Mouse (Mus musculus) gastrocnemius, postnatal 4 days (tissue): ENCODE data around the gene Zfp12. TPM values are rescaled to one million over a fixed set of nuclear protein-coding genes. Genes with fewer than 3 reads are reported as not detected.
A peak's percentile ranks its signal among the peaks of the same experiment; 100 is the strongest.

Source experiments
- DNase-seq, 2 experiments: peaks; one replicate each; pipeline ENCODE4 v3.0.0; 2021 to 2022; ENCODE audit warnings: low spot score in 2 of 2, mixed read lengths in 2 of 2
- total RNA-seq, 2 experiments: library from RNA; stranded (reverse); gene quantifications; 2 replicates each; pipeline ENCODE4 v1.2.3; 2021

Zfp12 gene
- total RNA-seq, 2 experiments from 2014 or later, result 14.0 to 15.9 TPM

DNA sequence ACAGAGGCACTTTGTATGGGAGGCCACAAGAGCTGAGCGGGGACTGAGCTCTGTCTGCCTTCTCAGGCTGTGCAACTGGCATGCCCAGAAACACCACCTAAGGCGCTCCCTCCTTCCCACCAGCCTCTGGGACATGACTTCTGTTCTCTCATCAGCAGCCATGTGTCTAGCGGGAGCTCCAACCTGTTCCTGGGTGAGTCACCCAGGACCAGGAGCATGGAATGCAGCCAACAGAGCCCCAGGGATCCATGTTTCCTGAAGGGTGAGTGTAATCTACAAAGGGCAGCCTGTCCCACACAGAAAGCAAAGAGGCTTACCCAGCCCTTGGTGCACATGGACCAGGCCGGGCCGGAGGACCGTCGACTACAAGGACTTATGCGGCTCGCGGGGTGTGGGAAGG is 29.7 kb downstream of the Zfp12 start:
- DNase-seq, result no peak

GRCm38 (mm10) chr5:143265409-143265808 is 30.4 kb downstream of the Zfp12 start:
- DNase-seq, result no peak

- no peak for DNase-seq
These were observed 31.8 kb downstream of the Zfp12 start for GRCm38 (mm10) chr5:143266794-143267193.

DNA sequence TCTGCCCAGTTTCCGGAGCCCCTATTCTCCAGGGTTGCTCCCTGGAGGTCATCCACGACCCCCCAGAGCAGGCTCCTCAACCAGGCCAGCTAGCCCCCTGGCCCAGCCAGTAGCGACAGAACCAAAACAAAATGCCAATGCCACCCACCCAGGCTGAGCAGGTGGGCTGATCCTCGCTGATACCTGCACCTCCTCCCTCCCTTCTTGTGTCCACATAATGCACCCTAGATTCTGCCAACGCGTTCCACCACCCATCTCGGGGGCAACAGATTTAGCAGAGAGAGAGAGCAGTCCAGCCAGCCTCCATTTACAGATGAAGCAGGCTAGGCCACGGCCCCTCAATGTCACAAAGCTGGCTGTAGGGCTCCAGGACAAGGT is 34.0 kb downstream of the Zfp12 start:
- no peak for DNase-seq

DNA sequence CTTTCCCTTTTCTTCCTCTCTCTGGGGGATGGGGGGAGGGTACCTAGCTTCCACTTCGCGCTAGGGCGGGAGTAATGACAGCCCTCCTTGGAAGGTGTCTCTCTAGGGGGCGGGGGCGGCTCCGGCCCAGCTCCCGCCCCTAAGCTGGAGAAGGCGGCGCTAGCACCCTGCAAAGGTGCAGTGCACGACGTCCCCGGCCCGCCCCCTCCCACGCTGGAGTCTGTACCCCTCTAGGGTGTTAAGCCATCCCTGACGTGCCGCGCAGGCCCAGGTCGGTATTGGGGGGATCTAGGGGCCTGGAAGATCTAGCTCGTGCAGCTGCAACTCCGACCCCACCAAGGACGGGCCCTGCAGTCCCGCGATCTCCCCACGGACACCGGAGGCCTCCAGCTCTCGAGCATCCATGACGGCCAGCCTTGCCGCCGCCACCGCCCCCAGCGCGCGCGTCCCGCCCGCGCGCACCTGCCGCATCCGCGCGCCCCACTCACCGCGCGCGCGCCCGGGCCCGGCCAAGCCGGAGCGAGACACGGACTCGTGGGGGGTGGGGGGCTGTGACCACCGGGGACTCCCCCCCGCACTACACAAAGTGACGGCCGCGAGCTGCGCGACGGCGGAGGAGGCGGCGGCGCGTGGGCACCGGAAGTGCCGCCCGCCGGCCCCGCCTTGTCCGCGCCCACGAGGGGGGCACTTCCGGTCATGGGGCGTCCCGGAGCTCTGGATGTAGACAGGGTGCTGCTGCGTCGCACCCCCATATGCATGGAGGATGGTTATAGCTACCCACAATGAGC is 34.6 kb downstream of the Zfp12 start, which contains the start of gene Zfp316:
Zfp316 (minus strand) TSS at position 660 of the 788 bp plus-strand sequence.
- DNase-seq, result peak; percentile 59 to 75

GRCm38 (mm10) chr5:143270151-143270519 is 35.2 kb downstream of the Zfp12 start:
- no peak for DNase-seq

DNA sequence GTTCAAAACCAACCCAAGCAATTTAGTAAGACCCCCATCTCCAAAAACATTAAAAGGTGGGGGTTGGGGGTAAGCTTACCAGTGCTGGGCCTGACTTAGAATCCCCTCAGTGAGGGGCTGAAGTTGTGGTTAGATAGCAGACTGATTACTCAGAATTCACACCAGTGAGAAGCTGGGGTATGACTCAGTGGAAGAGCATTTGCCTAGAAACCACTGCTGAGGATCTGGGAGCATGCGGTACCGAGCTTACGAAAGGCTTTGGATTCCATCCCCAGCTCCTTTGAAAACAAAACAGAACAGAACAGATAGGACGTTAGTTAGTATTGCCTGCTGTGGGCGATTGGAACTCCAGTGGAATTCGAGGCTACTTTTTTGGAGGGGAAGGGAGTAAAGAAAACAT is 36.7 kb downstream of the Zfp12 start:
- no peak for DNase-seq

DNA sequence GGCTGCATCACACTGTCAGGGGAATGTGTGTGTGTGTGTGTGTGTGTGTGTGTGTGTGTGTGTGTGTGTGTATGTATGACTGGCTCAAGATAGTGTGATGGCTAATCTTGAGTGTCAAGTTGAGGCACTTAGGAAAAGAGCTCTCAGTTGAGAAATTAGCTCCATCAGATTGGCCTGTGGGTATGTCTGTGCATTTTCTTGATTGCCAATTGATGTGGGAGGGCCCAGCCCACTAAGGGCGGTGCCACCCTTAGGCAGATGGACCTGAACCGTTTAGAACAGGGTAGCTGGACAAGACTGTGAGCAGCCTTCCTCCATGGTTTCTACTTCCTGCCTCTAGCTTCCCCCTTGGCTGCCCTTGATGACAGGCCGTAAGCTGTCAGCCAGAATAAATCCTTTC is 37.1 kb downstream of the Zfp12 start:
- no peak for DNase-seq

GRCm38 (mm10) chr5:143272540-143273330 is 37.8 kb downstream of the Zfp12 start:
- DNase-seq, result no peak

DNA sequence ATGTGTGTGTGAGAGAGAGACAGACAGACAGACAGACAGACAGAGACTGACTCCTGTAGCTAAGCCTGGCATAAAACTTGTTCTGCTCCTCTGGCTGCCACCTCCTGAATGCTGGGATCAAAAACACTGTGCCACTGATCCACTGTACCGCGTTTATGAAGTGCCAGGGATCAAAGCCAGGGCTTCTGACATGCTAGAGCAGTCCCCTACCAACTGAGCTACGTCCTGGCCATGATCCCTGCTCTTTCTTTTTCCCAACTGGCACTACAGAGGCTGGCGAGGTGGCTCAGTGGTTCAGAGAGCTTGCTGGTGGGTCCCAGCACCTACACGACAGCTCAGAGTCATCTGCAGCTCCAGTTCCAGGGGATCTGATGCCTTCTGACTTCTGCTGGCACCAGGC is 40.8 kb downstream of the Zfp12 start:
- no peak for DNase-seq

- no peak for DNase-seq
These were observed 44.3 kb downstream of the Zfp12 start for GRCm38 (mm10) chr5:143279247-143279646.

GRCm38 (mm10) chr5:143284762-143285161 is 49.8 kb downstream of the Zfp12 start:
- no peak for DNase-seq

- no peak for DNase-seq
These were observed 52.9 kb downstream of the Zfp12 start for GRCm38 (mm10) chr5:143287774-143288328.

DNA sequence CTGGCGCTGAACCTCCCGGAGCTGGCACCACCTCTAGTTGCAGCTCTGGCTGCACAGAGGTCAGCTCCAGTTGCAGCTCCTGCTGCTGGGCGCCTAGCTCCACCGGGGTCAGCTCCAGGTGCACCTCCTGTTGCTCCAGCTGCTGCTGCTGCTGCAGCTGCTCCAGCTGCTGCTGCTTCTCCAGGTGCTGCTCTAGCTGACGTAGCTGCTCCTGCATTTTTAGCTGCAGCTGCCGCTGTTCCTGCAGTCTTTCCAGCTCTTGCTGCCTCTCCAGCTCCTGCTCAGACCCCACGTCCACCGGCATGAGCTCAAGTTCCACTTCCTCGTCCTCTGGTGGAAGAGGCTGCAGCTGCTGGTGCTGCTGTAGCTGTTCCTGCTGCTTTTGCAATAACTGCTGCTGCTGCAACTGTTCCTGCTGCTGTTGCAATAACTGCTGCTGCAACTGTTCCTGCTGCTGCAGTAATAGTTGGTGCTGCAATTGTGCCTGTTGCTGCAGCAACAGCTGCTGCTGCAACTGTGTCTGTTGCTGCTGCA is 53.5 kb downstream of the Zfp12 start:
- no peak for DNase-seq

GRCm38 (mm10) chr5:143289299-143289698 is 54.3 kb downstream of the Zfp12 start:
- no peak for DNase-seq

DNA sequence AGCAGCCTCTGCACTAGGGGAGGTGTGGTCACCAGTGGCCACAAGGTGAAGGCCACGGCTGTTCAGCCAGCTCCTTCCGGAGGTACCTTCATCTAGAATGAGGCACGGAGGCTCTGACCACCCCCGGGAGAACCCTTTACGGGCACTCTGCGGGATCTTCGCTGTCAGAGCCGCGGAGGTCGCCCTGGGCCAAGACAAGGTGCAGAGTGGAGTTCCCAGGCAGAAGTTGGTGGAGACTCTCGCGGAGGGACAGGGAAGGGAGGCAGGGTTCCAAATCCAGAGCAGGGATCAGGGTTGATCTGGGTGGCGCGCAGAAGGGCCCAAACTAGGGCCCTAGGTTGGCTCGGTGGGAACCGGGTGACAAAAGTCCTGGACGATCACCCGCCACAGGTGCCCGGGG is 57.9 kb downstream of the Zfp12 start:
- no peak for DNase-seq

GRCm38 (mm10) chr5:143293404-143293803 is 58.4 kb downstream of the Zfp12 start, which contains the start of gene Zfp853:
Zfp853 (minus strand) TSS chr5:143293623.
- no peak for DNase-seq

DNA sequence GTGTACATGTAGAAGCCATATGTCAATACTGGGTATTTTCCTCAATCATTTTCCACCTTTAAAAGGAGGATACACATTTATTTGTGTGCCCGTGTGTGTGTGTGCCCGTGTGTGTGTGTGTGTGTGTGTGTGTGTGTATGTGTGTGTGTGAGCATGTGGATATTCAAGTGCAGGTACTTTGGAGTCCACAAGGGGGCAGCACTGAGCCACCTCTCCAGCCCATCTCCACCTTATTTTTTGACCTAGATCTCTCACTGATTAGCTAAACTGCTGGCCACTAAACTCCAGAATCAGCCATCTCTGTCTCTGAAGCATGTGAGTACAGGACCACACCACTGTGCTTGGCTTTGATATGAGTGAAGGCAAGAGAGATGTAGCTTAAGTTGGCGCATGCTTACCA is 59.9 kb downstream of the Zfp12 start:
- no peak for DNase-seq

GRCm38 (mm10) chr5:143295330-143295729 is 60.4 kb downstream of the Zfp12 start:
- no peak for DNase-seq

- no peak for DNase-seq
These were observed 63.0 kb downstream of the Zfp12 start for GRCm38 (mm10) chr5:143297986-143298385.

GRCm38 (mm10) chr5:143298391-143298790 is 63.4 kb downstream of the Zfp12 start:
- no peak for DNase-seq
